Mouse (Mus musculus) C2C12 (cell line): ENCODE results near the gene Acsl1. TPM values are rescaled to one million over a fixed set of nuclear protein-coding genes. Genes with fewer than 3 reads are reported as not detected.

Source experiments
- H3K27me3 ChIP-seq: one replicate; pipeline ENCODE4 v1.6.1; 2011; ENCODE audit not compliant: control insufficient read depth, insufficient read depth, insufficient read length
- H3K36me3 ChIP-seq: one replicate; pipeline ENCODE4 v1.6.1; 2011; ENCODE audit not compliant: control insufficient read depth, insufficient read depth
- H3K4me3 ChIP-seq: one replicate; pipeline ENCODE4 v1.5.1; 2011; ENCODE audit warnings: mild to moderate bottlenecking, control low read depth; ENCODE audit not compliant: poor library complexity, insufficient read depth, severe bottlenecking
- H3K79me2 ChIP-seq: one replicate; pipeline ENCODE4 v1.6.1; 2011; ENCODE audit not compliant: control insufficient read depth, insufficient read depth
- H3K79me3 ChIP-seq: one replicate; pipeline ENCODE4 v1.6.1; 2011; ENCODE audit warnings: low read depth, control low read depth
- H3ac ChIP-seq: one replicate; pipeline ENCODE3; 2011; ENCODE audit warnings: low read depth; ENCODE audit not compliant: control insufficient read depth, insufficient read length
- CEBPB ChIP-seq: IDR thresholded peaks from one replicate; pipeline ENCODE4 v1.6.1; 2011; ENCODE audit warnings: low read depth, mild to moderate bottlenecking, control low read depth, moderate library complexity
- CTCF ChIP-seq: IDR thresholded peaks from one replicate; pipeline ENCODE4 v1.5.1; 2011; ENCODE audit not compliant: control insufficient read depth, insufficient read depth, insufficient read length
- FOSL1 ChIP-seq: IDR thresholded peaks from one replicate; pipeline ENCODE4 v1.8.0; 2011; ENCODE audit warnings: mild to moderate bottlenecking, low read length; ENCODE audit not compliant: poor library complexity, insufficient read depth, severe bottlenecking
- MAX ChIP-seq: IDR thresholded peaks from one replicate; pipeline ENCODE4 v1.6.1; 2011; ENCODE audit warnings: mild to moderate bottlenecking, control low read depth
- MYOD1 ChIP-seq: IDR thresholded peaks from one replicate; pipeline ENCODE4 v1.6.1; 2011; ENCODE audit warnings: low read depth; ENCODE audit not compliant: control insufficient read depth, insufficient read length
- MYOG ChIP-seq: IDR thresholded peaks from one replicate; pipeline ENCODE4 v1.6.1; 2011; ENCODE audit not compliant: control insufficient read depth, insufficient read length; ENCODE audit errors: extremely low read depth
- USF1 ChIP-seq: IDR thresholded peaks from one replicate; pipeline ENCODE4 v1.6.1; 2011; ENCODE audit warnings: low read depth, mild to moderate bottlenecking, control low read depth, moderate library complexity
- polyA plus RNA-seq: library from polyadenylated mRNA; unstranded; fragments of >200 nt; fragmentation: generic; extraction: Trizol; gene quantifications from one replicate; pipeline ENCODE4 v1.2.1, GENCODE M21; 2012; ENCODE audit warnings: missing spikeins

Acsl1 gene
- polyA plus RNA-seq, 1 experiment = 1.6 TPM

DNA sequence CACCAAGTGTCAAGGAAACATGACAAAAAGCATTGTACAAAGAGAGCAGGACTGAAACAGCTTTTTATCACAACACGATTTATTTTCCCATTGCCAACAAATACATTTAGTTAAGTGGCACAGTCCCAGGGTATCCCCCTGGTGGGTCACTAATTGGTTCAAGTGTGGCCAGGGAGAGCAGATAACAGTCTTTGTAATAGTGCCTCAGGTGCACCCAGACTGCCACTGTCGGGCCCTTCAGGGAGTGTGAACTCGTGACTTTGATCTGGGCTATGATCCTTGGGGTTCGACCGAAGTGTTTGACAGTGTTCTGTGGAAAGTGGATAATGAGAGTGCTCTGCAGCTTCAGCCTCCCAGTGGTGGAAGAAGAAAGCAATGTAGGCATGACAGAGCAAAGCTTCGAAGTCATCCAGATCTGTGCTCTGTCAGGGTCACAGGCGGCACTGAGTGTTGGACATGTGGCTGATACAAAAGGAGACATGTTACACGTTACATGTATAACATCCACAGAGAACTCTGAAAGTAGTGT lies 21.1 kb upstream of the Acsl1 start:
- TF ChIP-seq CEBPB (no peak), USF1 (no peak), FOSL1 (no peak), MAX (no peak), CTCF (no peak), MYOD1 (no peak), MYOG (no peak)
- Histone ChIP-seq H3ac (no peak overlapping the region), H3K79me3 (no peaks in the 10 kb centered on the region), H3K4me3 (no peak overlapping the region), H3K79me2 (no peaks in the 10 kb centered on the region), H3K27me3 (no peaks in the 10 kb centered on the region), H3K36me3 (no peaks in the 10 kb centered on the region)

GRCm38 (mm10) chr8:46458215-46458811 lies 12.5 kb upstream of the Acsl1 start:
- Histone ChIP-seq H3K27me3 (no peaks in the 10 kb centered on the region), H3K79me3 (no peaks in the 10 kb centered on the region), H3K4me3 (no peak overlapping the region), H3K79me2 (no peaks in the 10 kb centered on the region), H3K36me3 (no peaks in the 10 kb centered on the region), H3ac (no peak overlapping the region)
- TF ChIP-seq CTCF (no peak), FOSL1 (no peak), CEBPB (no peak), MYOG (no peak), MAX (no peak), MYOD1 (no peak), USF1 (no peak)

DNA sequence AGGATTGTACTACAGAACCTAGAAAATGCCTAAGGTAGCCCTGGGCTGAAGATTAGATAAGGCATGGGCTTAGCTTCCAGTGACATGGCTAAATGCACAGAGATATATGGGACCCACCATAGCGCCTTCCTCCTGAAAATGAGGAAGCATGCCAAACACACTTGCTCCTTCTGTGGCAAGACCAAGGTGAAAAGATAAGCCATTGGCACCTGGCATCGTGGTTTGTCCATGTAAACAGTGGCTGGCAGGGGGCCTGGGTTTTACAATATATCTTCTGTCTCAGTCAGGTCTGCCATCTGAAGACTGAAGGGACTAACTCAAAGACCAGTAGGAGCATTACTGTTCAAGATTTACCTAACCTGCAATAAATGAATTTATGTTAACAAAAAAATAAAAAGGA lies 2.4 kb upstream of the Acsl1 start:
- no peaks in the 10 kb centered on the region for H3K79me2 ChIP-seq
- H3K79me3 ChIP-seq = no peaks in the 10 kb centered on the region
- H3ac ChIP-seq = no peak overlapping the region
- H3K36me3 ChIP-seq = no peaks in the 10 kb centered on the region
- TF ChIP-seq MYOD1 (peak; percentile 71), USF1 (no peak), CEBPB (no peak), CTCF (no peak), FOSL1 (no peak)
- H3K4me3 ChIP-seq = no peak overlapping the region
- no peaks in the 10 kb centered on the region for H3K27me3 ChIP-seq

- no peaks in the 10 kb centered on the region for H3K79me3 ChIP-seq
- TF ChIP-seq FOSL1 (peak; percentile 87), MYOG (no peak), USF1 (no peak), MYOD1 (peak; percentile 69), MAX (no peak), CEBPB (peak; percentile 84)
These were observed 1.6 kb upstream of the Acsl1 start for GRCm38 (mm10) chr8:46469071-46469769.

GRCm38 (mm10) chr8:46470091-46470791 lies 596 bp upstream of the Acsl1 start:
- Histone ChIP-seq H3K79me3 (no peaks in the 10 kb centered on the region), H3ac (no peak overlapping the region), H3K4me3 (no peak overlapping the region), H3K36me3 (no peaks in the 10 kb centered on the region), H3K27me3 (no peaks in the 10 kb centered on the region), H3K79me2 (no peaks in the 10 kb centered on the region)
- TF ChIP-seq MYOG (no peak), CEBPB (peak; percentile 33)

More at GRCm38 (mm10) chr8:46469071-46469769, 1.6 kb upstream of the Acsl1 start:
- Histone ChIP-seq H3K36me3 (no peaks in the 10 kb centered on the region), H3ac (no peak overlapping the region), H3K4me3 (no peak overlapping the region), H3K79me2 (no peaks in the 10 kb centered on the region), H3K27me3 (no peaks in the 10 kb centered on the region)

- H3K4me3 ChIP-seq = no peak overlapping the region
- no peaks in the 10 kb centered on the region for H3K79me2 ChIP-seq
- no peaks in the 10 kb centered on the region for H3K27me3 ChIP-seq
- H3ac ChIP-seq = no peak overlapping the region
- TF ChIP-seq FOSL1 = no peak
- H3K36me3 ChIP-seq = no peaks in the 10 kb centered on the region
- no peaks in the 10 kb centered on the region for H3K79me3 ChIP-seq
These were observed 1.2 kb downstream of the Acsl1 start for GRCm38 (mm10) chr8:46471926-46472485.
